Mouse (Mus musculus): ENCODE data around the gene Trrap. TPM values are rescaled to one million over a fixed set of nuclear protein-coding genes. Genes with fewer than 3 reads are reported as not detected.

Gene Trrap
- polyA plus RNA-seq (2014; fragmentation: Illumina TruSeq; extraction: RNeasy Lipid Tissue Mini Kit (QIAGEN cat#74804); ENCODE audit: low read depth, low replicate concordance): 8.0 TPM

DNA sequence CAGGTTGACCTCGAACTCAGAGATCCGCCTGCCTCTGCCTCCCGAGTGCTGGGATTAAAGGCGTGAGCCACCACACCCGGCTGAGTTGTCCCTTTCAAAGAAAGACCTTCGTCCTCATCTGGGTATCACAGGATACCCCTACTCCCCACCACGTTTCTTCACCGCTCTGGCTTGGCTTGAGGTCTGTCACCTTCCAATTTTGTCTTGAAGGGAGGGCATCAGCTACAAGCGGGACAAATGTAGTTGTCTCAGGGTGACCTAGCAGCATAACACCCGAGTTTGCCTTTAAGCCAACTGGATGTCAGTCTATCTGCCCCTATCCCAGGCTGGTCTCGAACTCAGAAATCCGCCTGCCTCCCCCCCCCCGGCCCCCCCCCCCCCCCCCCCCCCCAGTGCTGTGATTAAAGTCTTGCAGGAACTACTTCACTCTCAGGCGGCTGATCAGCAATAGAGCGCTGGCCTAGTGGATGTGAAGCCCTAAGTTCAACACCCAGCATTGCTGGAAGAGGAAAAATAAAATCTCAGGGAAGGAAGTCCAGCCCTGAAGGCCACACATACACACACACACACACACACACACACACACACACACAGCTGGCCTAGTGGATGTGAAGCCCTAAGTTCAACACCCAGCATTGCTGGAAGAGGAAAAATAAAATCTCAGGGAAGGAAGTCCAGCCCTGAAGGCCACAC is at the start of gene Trrap:
TSS of gene Trrap (plus strand) at position 627 of the 693 bp plus-strand sequence.

DNA sequence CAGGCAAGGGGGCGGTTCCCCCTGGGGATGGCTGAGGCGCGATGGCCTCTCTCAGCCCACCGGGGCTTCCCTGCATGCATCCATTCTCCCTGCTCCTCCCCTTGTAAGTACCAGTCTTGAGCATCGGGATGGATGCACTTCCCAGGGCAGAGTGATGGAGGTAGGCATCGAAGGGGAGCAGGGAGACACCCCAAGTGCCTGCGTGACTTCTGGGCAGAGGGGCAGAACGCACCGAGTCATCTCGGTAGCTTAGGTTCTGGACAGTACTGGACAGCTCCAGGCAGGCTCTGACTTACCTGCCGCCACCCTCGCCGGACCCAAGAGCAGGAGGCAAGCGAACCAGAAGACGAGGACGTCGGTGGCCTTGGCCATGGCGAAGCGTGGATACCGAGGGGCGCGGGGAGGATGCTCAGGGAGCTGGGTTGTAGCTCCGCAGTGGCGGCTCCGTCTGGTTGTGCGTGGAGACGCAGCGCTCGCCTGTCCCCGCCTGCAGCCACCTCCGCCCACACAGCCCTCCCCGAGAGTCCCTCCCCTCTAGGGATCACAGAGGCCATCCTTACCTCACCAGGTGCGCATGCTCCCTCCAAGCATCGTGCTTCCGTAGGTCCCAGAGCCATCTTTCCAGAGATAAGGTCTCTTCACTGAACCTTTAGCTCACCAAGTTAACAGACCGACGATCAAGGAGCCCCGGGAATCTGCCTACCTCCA is 6.2 kb upstream of the Trrap start, which contains the start of gene Tmem130:
TSS of gene Tmem130 (minus strand) at position 658 of the 708 bp plus-strand sequence.

Other genes with a start within 250 kb of the Trrap start
- not detected for gene Nptx2, start 221.8 kb upstream of the Trrap start, polyA plus RNA-seq (2014; fragmentation: Illumina TruSeq; extraction: RNeasy Lipid Tissue Mini Kit (QIAGEN cat#74804); ENCODE audit: low read depth, low replicate concordance)
- 9.0 TPM for gene Tmem130, start 5.9 kb upstream of the Trrap start, polyA plus RNA-seq (2014; fragmentation: Illumina TruSeq; extraction: RNeasy Lipid Tissue Mini Kit (QIAGEN cat#74804); ENCODE audit: low read depth, low replicate concordance)
- gene Smurf1, start 198.1 kb downstream of the Trrap start, polyA plus RNA-seq (2014; fragmentation: Illumina TruSeq; extraction: RNeasy Lipid Tissue Mini Kit (QIAGEN cat#74804); ENCODE audit: low read depth, low replicate concordance): 9.8 TPM